Mouse (Mus musculus): Measurements from ENCODE around the gene Rlf. TPM values are rescaled to one million over a fixed set of nuclear protein-coding genes. Genes with fewer than 3 reads are reported as not detected.

Rlf gene
- 10 to 100 TPM; 30.2 to 34.3 TPM for total RNA-seq (2021)
- long read RNA-seq, experiment 1, full-length matches to known transcripts, result 1 of 9 reads
- long read RNA-seq, experiment 1, partial matches to known transcripts, result 2 of 9 reads
- long read RNA-seq, experiment 1, other reads (novel, unspliced or antisense), result 6 of 9 reads
- long read RNA-seq, experiment 2, full-length matches to known transcripts, result 1 of 12 reads
- long read RNA-seq, experiment 2, partial matches to known transcripts, result 4 of 12 reads
- long read RNA-seq, experiment 2, other reads (novel, unspliced or antisense), result 7 of 12 reads

DNA sequence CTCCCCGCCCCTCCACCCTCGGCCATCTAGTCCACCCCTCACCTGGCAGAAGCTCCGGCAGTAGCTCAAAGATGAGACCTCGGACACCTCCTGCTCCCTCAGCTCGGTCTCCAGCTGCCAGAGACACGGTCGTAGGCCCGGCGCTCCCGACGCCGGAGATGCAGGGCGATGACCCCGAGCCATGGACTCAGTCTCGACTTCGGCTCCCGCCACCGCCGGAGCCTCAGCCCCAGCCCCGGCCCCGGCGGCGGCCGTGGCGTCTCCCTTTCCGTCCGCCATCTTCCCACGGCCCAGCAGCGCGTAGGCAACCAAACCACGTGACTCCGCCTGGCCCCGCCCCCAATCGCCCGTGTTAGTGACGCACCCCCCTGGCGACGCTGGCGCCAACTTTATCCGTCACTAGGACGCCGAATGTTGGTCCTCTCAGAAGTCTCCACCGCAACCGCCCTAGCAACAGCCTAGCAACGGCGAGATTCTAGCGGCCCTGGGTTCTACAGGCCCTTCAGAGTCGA is at the start of gene Rlf:
Gene Rlf, minus strand, starts transcription at position 292 of the 512 bp plus-strand sequence.
- H3K27ac ChIP-seq, result peak within 1 kb of the TSS; percentile 97
- DNase-seq (ENCODE audit: low spot score in 2 of 2), result peak; percentile 98 to 100
- TF ChIP-seq CTCF (conservative IDR thresholded peaks at IDR 0.05), result no peak
- peak within 1 kb of the TSS; percentile 85 for H3K4me3 ChIP-seq

- TF ChIP-seq CTCF (conservative IDR thresholded peaks at IDR 0.05), result no peak
- no peak overlapping the region for H3K27ac ChIP-seq
- no peak overlapping the region for H3K4me3 ChIP-seq
- DNase-seq (ENCODE audit: low spot score in 2 of 2), result no peak
Observed at GRCm38 (mm10) chr4:121241612-121242000, 26.7 kb upstream of the Rlf start.

- peak in 1 of 2 experiments; percentile 45 for DNase-seq (ENCODE audit: low spot score in 2 of 2)
- H3K27ac ChIP-seq, result no peak overlapping the region
- TF ChIP-seq CTCF (conservative IDR thresholded peaks at IDR 0.05), result peak; percentile 88
- H3K4me3 ChIP-seq, result no peak overlapping the region
Observed at GRCm38 (mm10) chr4:121240637-121241611, 26.0 kb upstream of the Rlf start.

DNA sequence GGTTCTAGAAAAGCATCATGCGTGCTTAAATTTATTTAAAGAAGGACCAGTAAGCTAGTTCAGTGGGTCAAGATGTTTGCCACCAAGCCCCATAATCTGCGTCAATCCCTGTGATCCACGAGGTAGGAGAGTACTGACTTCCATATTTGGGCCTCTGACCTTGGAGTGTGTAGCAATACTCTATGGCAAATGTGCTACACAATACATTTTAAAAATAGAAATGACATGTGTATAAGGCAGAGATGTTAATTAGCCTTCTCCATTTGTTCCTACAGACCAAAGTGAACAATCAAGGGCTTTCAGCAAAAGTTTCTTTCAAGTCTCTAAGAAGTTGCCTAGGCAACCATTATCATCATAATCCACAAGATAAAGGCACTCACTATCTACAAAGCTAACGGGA is 25.0 kb upstream of the Rlf start:
- Histone ChIP-seq H3K27ac (no peak overlapping the region), H3K4me3 (no peak overlapping the region)
- no peak for TF ChIP-seq CTCF (conservative IDR thresholded peaks at IDR 0.05)
- no peak for DNase-seq (ENCODE audit: low spot score in 2 of 2)

DNA sequence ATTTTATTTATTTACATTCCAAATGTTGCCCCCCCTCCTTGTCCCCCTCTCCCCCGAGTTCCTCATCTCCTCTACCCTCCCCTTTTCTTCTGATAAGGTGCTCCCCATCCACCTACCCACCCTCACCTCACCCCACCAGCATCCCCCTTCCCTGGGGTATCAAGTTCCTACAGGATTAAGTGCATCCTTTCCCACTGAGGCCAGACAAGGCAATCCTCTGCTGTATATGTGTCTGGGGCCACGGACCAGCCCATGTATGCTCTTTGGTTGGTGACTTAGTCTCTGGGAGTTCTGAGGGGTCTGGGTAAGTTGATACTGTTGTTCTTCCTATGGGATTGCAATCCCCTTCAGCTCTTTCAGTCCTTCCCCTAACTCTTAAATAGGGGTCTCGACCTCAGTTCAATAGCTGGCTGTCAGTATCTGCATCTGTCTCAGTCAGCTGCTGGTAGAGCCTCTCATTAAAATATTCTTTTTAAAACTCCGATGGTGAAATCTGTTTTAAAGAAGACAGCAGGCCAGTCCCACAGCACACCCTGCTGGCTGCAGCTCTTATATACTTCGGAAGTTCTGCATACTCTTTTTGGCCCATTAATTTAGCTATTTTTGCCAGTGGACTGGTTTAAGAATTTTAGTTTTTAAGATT is 17.0 kb upstream of the Rlf start:
- peak; percentile 26 to 63 for DNase-seq (ENCODE audit: low spot score in 2 of 2)
- TF ChIP-seq CTCF (conservative IDR thresholded peaks at IDR 0.05), result peak; percentile 87
- no peak overlapping the region for H3K4me3 ChIP-seq
- no peak overlapping the region for H3K27ac ChIP-seq

DNA sequence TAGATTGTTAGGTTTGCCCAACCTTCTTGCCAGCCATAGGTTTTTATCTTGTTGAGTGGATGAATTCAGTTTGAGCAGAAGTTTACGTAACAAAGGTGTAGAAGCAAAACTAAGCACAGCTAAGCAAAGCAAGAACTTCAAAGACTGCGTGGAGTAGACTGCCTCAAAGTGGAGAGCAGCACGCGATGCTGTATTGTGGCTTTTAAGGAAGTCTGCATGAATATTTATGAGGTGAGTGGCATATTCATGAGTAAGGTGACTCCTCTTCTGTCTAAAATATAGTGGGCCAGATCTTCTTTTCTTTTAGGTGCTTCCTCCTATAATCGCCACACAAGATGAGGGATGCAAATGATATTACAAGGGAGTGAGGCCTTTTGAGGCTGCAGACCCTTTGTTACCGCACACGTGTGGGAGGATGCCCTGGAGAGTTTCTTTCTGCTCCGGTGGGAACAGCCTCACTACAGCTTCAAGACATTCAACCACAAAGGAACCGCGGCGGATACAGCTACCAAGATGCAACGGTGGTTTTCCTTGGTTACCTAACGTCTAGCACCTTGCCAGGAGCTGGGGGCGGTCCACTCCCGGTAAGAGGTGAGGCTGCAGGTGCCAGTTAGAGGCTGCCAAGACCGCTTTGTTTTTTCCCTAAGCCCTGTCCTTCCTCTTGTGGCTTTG is 16.2 kb upstream of the Rlf start:
- no peak for TF ChIP-seq CTCF (conservative IDR thresholded peaks at IDR 0.05)
- H3K4me3 ChIP-seq, result no peak overlapping the region
- no peak overlapping the region for H3K27ac ChIP-seq
- no peak for DNase-seq (ENCODE audit: low spot score in 2 of 2)

DNA sequence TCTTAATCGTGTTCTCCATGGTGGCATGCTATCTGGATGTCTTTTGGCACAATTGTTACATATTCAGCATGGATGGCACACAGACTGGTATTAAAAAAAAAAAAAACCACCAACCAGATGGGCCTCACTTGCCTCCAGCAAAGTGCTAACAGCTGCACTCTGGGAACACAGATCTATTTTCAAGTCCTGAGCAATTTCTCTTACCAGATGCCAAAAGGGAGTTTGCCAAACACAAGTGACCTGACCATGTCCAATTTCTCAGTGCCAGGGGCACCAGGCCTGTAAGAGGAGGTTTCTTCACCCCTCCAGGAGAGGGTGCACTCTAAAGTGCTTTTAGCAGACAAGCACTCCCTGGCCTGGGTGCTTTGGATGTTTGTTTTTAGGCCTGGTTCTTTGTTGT is 12.2 kb upstream of the Rlf start:
- Histone ChIP-seq H3K4me3 (no peak overlapping the region), H3K27ac (peak overlapping the region; percentile 81)
- peak; percentile 57 to 63 for DNase-seq (ENCODE audit: low spot score in 2 of 2)

DNA sequence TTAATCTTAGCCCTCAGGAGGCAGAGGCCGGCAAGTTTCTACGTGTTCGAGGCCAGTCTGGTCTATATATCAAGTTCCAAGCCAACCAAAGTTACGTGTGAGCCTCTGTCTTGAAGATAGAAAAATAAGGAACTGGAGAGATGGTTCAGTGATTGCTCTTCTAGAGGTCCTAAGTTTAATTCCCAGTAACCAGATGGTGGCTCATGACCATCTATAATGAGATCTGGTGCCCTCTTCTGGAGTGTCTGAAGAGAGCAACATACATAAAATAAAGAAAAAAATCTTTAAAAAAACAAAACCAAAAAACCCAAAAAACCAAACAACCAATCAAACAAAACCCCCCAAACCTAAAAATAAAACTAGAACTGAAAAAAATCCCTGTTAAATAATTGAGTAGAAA is 10.3 kb upstream of the Rlf start:
- no peak for DNase-seq (ENCODE audit: low spot score in 2 of 2)
- peak; percentile 59 for TF ChIP-seq CTCF (conservative IDR thresholded peaks at IDR 0.05)
- Histone ChIP-seq H3K4me3 (no peak overlapping the region), H3K27ac (no peak overlapping the region)

More for the DNA sequence above, 12.2 kb upstream of the Rlf start:
- TF ChIP-seq CTCF (conservative IDR thresholded peaks at IDR 0.05), result peak; percentile 39; the same call in 1 of the 2 replicates

DNA sequence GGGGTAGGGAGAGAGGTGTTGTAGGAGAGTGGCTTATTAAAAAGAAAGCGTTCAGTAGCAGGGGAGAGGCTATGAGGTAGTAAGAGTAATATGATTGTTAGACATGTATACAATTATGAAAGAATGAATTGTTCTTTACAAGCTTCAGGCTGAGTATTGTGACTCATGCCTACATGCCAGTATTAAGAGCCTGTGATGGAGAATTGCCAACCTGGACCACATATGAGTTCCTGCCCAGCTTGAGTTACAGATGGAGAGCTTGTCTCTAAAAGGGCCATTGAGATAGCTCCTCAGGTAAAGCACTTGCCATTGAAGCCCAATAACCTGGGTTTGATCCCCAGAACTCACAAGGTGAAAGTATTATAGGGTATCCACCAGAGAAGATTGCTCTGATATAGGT is 8.3 kb upstream of the Rlf start:
- Histone ChIP-seq H3K27ac (no peak overlapping the region), H3K4me3 (no peak overlapping the region)
- TF ChIP-seq CTCF (conservative IDR thresholded peaks at IDR 0.05), result no peak
- no peak for DNase-seq (ENCODE audit: low spot score in 2 of 2)

DNA sequence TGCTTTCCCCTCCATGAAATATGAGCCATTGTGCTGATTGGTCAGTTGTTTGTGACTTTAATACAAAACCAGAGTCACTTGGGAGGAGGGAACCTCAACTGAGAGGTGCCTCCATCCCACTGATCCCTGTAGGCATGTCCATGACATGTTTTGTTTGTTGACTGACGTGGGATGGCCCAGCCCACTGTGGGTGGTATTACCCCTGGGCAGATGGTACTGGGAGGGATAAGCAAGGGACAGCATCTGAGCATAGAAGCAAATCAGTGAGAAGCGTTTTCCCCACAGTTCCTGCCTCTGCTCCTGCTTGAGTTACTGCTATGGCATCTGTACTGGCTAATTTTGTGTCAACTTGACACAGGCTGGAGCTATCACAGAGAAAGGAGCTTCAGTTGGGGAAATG is 1.3 kb upstream of the Rlf start:
- H3K27ac ChIP-seq, result no peak overlapping the region
- H3K4me3 ChIP-seq, result no peak overlapping the region
- TF ChIP-seq CTCF (conservative IDR thresholded peaks at IDR 0.05), result no peak
- DNase-seq (ENCODE audit: low spot score in 2 of 2), result peak in 1 of 2 experiments; percentile 23

- no peak for TF ChIP-seq CTCF (conservative IDR thresholded peaks at IDR 0.05)
- no peak for DNase-seq (ENCODE audit: low spot score in 2 of 2)
- Histone ChIP-seq H3K27ac (peak overlapping the region; percentile 97), H3K4me3 (peak overlapping the region; percentile 85)
Observed at GRCm38 (mm10) chr4:121215489-121215888, 605 bp upstream of the Rlf start.

All from layer of hippocampus, adult 2 months (tissue).